ENCODE assay signal across 15 mouse cellular contexts in genomic region chrX:73344346-73344745, GRCm38 (mm10). TPM values are rescaled to one million over a fixed set of nuclear protein-coding genes. Genes with fewer than 3 reads are reported as not detected.
"Had no signal": no experiment of that assay in that cellular context is flagged by ENCODE, and none has a peak within 500 bp of the region (broad histone marks: within the 10 kb centered on the region; RNA-seq: fewer than 3 reads in every experiment).

No protein-coding gene starts in this region.

- H3K9me3 ChIP-seq: limb, embryonic 10.5 days; midbrain, embryonic 10.5 days; neural tube, embryonic 12.5 days had no signal

- H3K4me3 ChIP-seq: left cerebral cortex, adult 2 months; neural tube, embryonic 12.5 days had no signal

- DNase-seq: kidney, postnatal 14 days; lung, embryonic 14.5 days; lung, postnatal 10 days; lung, postnatal 4 days; midbrain, embryonic 14.5 days; thymus, postnatal 14 days had no signal

- H3K27ac ChIP-seq: left cerebral cortex, adult 2 months; limb, embryonic 10.5 days; midbrain, embryonic 10.5 days; neural tube, embryonic 12.5 days; stomach, postnatal 0 days had no signal

- H3K27me3 ChIP-seq: neural tube, embryonic 12.5 days had no signal

- H3K4me1 ChIP-seq: neural tube, embryonic 12.5 days had no signal

- H3K36me3 ChIP-seq: neural tube, embryonic 12.5 days had no signal

- H3K9ac ChIP-seq: lung, embryonic 14.5 days; neural tube, embryonic 12.5 days had no signal

RNA-seq across cellular contexts. Expression of gene Gm45015, which starts 7.7 kb away (rescaled TPM):
- polyA plus RNA-seq: large intestine, adult 2 months; limb, embryonic 10.5 days; limb, embryonic 14.5 days; liver, embryonic 11.5 days; liver, embryonic 16.5 days; lung, embryonic 14.5 days; midbrain, embryonic 10.5 days; midbrain, embryonic 14.5 days; neural tube, embryonic 12.5 days; stomach, postnatal 0 days had no signal

RNA-seq across cellular contexts. Expression of gene Xlr5a, which starts 51.6 kb away (rescaled TPM):
- polyA plus RNA-seq: large intestine, adult 2 months; limb, embryonic 10.5 days; liver, embryonic 11.5 days; lung, embryonic 14.5 days; midbrain, embryonic 10.5 days; midbrain, embryonic 14.5 days; neural tube, embryonic 12.5 days; stomach, postnatal 0 days had no signal

RNA-seq across cellular contexts. Expression of gene Xlr5c, which starts 51.6 kb away (rescaled TPM):
- polyA plus RNA-seq: large intestine, adult 2 months; limb, embryonic 10.5 days; limb, embryonic 14.5 days; liver, embryonic 11.5 days; liver, embryonic 16.5 days; lung, embryonic 14.5 days; midbrain, embryonic 10.5 days; midbrain, embryonic 14.5 days; neural tube, embryonic 12.5 days; stomach, postnatal 0 days had no signal

RNA-seq across cellular contexts. Expression of gene Gm18336, which starts 54.2 kb away (rescaled TPM):
- polyA plus RNA-seq: limb, embryonic 10.5 days; limb, embryonic 14.5 days; liver, embryonic 11.5 days; liver, embryonic 16.5 days; lung, embryonic 14.5 days; midbrain, embryonic 10.5 days; midbrain, embryonic 14.5 days; neural tube, embryonic 12.5 days; stomach, postnatal 0 days had no signal
